Comparison of ENCODE assay signal across 33 mouse cellular contexts in genomic region chr2:157401261-157401660, GRCm38 (mm10). TPM values are rescaled to one million over a fixed set of nuclear protein-coding genes. Genes with fewer than 3 reads are reported as not detected.
"Had no signal": no experiment of that assay in that cellular context is flagged by ENCODE, and none has a peak within 500 bp of the region (broad histone marks: within the 10 kb centered on the region; RNA-seq: fewer than 3 reads in every experiment).

No protein-coding gene starts in this region.

- H3K4me3 ChIP-seq: heart, adult 2 months; heart, embryonic 13.5 days; heart, embryonic 15.5 days; hindbrain, embryonic 13.5 days; hindbrain, embryonic 15.5 days; layer of hippocampus, adult 2 months; left cerebral cortex, adult 2 months; limb, embryonic 13.5 days; limb, embryonic 15.5 days; liver, embryonic 12.5 days had no signal

- H3K27ac ChIP-seq: heart, adult 2 months; heart, embryonic 13.5 days; heart, embryonic 15.5 days; hindbrain, embryonic 13.5 days; hindbrain, embryonic 15.5 days; hindbrain, postnatal 0 days; layer of hippocampus, adult 2 months; left cerebral cortex, adult 2 months; limb, embryonic 13.5 days; limb, embryonic 15.5 days; liver, embryonic 12.5 days had no signal

- H3K4me1 ChIP-seq: heart, embryonic 13.5 days; heart, embryonic 15.5 days; hindbrain, embryonic 15.5 days; limb, embryonic 13.5 days; limb, embryonic 15.5 days; liver, embryonic 12.5 days had no signal

- DNase-seq: gastrocnemius, postnatal 14 days; gastrocnemius, postnatal 36 days; heart, adult 11 months; heart, adult 2 months; heart, postnatal 14 days; heart, postnatal 36 days; kidney, adult 11 months; kidney, adult 2 months; kidney, postnatal 10 days; kidney, postnatal 25 days; kidney, postnatal 4 days; left cerebral cortex, postnatal 4 days had no signal

- H3K27me3 ChIP-seq: heart, embryonic 13.5 days; heart, embryonic 15.5 days; hindbrain, embryonic 13.5 days; hindbrain, embryonic 15.5 days; limb, embryonic 13.5 days; limb, embryonic 15.5 days; liver, embryonic 12.5 days had no signal

- ATAC-seq: hindbrain, postnatal 0 days; intestine, embryonic 16.5 days; liver, embryonic 12.5 days had no signal

RNA-seq across cellular contexts. Expression of gene Ghrh, which starts 54.0 kb away (rescaled TPM):
- total RNA-seq: gastrocnemius, adult 8-10 months; gastrocnemius, postnatal 14 days; gastrocnemius, postnatal 36 days; heart, adult 2 months; heart, postnatal 14 days; heart, postnatal 36 days; hematopoietic stem cell, adult 5-6 weeks; hindbrain, postnatal 0 days; layer of hippocampus, adult 2 months; layer of hippocampus, postnatal 10 days; left cerebral cortex, adult 2 months; left cerebral cortex, postnatal 14 days; left cerebral cortex, postnatal 4 days; liver, adult 2 months had no signal
- polyA plus RNA-seq: heart, adult 2 months; heart, embryonic 11.5 days; heart, embryonic 13.5 days; heart, embryonic 15.5 days; heart, postnatal 0 days; kidney, adult 2 months; kidney, embryonic 14.5 days; kidney, embryonic 16.5 days; limb, embryonic 11.5 days; limb, embryonic 13.5 days; limb, embryonic 15.5 days; liver, adult 2 months; liver, embryonic 12.5 days had no signal
